Mouse (Mus musculus) brain, embryonic 18.5 days (tissue): ENCODE results near the gene Cep68.

Experiments
- DNase-seq: peaks from one replicate; pipeline ENCODE4 v3.0.0-alpha.2; 2012; ENCODE audit warnings: low read depth, low spot score

Cep68 gene

GRCm38 (mm10) chr11:20249296-20250110, at the start of gene Cep68:
TSS of gene Cep68 (minus strand) at chr11:20249429.
- peak; percentile 88 for DNase-seq

DNA sequence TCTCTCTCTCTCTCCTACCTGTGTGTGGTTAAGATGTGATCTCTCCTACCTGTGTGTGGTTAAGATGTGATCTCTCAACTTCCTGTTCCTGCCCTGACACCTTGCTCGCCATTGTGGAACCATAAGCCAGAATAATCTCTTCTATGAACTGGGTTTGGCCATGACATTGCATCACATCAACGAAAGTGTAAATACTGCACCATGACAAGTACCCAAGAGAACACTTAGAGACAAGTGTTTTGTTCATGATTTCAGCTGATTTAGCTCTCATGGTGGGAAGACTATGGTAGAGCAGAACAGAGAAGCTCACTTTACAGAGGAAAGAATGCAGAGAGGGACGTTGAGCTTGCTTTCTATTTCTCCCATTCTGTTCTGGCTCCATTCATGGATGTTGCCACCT, 35.2 kb upstream of the Cep68 start:
- no peak for DNase-seq

DNA sequence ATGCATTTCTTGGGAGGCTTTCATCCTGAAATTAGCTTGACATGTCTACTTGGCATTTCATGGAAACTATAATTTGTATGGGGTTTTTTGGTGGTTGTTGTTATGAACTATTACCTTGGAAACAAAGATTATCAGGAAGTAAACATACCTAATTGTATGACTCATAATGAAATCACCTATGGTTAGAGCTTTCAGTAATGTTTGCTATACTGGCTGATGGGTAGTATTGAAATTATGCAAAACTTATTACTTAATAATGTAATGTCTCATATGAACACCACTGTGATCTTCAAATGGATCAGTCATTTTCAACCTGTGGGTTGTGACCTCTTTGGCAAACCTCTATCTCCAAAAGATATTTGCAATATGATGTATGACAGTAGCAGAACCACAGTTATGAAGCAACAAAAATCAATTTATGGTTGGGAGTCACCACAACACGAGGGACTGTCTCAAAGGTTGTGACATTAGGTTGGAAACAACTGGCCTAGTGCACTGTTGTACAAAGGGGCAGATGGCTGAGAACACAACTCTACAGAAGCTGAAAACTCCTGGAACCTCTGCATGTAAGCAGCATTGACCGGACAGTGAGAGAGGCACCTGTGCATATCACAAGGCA, 33.5 kb upstream of the Cep68 start:
- no peak for DNase-seq

DNA sequence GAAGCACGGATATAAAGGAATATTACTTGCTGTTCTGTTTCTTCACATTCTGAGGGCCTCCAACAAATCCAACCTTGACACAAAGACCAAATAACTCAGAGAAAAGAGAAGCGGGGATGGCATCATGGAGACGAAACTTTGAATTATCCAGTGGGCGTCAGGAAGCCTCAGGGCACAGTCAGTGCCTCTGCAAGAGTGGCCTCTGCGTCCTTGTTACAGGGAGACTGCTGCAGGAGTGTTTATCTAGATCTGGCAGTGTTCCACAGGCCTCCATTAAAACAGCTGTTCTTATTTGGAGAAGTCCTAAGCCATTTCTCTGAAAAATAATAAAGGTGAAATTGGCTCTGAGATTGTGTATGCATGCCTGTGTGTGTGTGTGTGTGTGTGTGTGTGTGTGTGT, 31.8 kb upstream of the Cep68 start:
- DNase-seq, result no peak

GRCm38 (mm10) chr11:20278702-20279101, 29.5 kb upstream of the Cep68 start:
- no peak for DNase-seq

- no peak for DNase-seq
Observed at GRCm38 (mm10) chr11:20277106-20277505, 27.9 kb upstream of the Cep68 start.

DNA sequence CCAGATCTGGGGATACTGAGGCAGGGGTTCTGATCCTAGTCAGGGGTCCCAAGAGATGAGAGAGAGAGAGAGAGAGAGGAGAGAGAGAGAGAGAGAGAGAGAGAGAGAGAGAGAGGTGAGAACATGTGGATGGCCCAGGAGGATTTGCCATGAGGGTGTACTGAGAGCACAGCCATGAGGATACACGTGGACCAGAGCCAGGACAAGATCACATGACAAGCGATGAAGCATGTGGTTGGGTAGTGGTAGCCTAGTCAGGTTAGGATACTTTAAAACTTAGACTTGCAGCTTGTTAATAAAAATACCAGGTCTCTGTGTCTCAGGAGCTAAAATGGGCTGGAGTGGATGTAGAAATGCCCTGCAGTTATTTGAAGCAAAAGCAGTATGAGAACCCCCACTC, 26.7 kb upstream of the Cep68 start:
- DNase-seq, result no peak

- DNase-seq, result no peak
Observed at GRCm38 (mm10) chr11:20269885-20270284, 20.7 kb upstream of the Cep68 start.

DNA sequence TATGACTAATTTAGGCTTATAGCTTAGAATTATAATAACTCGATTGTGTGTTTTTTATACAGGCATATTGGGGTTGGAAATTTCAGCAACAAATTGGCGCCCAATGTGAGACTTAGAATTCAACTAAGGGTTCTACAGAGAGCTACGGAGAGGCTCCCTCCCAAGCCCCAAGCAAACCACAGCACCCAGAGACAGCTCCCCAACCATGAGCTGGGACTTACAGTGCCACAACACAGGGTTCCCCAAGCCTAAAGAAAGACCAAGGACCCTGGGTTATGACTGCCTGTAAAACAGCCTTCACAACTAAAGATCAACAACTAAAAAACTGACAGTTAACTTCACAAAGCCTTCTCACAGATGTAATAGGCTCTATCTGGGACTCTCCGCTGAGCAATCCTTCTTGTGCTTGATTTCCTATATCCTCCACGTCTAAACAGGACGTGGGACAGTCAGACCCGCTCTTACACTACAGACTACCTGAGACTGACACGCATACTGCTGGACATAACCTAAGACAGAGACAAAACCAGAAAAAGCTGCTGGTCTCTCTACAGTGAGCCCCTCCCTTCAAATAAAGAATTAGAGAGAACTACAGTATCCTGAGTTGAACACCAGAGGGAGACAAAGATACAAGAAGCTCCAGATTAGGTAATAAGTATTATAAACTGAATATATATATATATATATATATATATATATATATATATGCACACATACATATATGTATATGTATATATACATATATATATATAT, 13.6 kb upstream of the Cep68 start:
- no peak for DNase-seq

DNA sequence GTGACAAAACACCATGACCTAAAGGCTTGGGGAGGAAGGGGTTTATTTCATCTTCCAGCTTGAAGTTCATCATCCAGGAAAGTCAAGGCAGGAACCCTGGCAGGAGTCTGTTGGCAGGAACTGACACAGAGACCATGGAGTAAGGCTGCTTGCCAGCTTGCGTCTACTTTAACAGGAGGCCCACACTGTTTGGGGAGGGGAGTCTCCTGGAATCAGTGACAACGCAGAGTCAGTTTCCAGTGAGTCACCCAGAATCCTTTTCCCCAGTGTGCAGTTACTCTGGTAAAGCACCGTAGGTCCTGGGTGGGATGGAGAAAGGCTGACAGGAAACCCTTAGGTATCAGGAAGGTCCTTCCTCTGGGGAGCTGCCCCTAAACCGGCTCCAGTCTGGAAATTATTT, 5.6 kb upstream of the Cep68 start:
- no peak for DNase-seq

DNA sequence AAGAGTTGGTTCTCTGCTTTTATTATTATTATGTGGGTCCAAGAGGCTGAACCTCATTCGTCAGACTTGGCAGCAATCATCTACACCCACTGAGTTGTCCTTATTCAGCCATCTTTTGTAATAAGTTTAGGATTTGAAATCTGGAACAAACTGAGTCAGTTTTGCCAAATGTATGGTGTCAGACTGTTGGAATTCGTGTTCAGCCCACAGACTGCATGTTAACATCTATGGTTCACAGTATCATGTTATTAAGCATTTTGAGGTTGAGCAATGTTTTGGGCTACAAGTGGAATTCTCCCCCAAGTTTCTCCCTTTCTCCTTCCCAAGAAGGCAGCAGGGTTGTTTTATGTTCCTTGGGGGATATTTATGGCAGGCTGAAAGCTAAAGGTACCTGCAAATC, 3.9 kb upstream of the Cep68 start:
- no peak for DNase-seq

- no peak for DNase-seq
Observed at GRCm38 (mm10) chr11:20250476-20251178, 1.4 kb upstream of the Cep68 start.

- DNase-seq, result no peak
Observed at GRCm38 (mm10) chr11:20248840-20249239, 389 bp downstream of the Cep68 start.

DNA sequence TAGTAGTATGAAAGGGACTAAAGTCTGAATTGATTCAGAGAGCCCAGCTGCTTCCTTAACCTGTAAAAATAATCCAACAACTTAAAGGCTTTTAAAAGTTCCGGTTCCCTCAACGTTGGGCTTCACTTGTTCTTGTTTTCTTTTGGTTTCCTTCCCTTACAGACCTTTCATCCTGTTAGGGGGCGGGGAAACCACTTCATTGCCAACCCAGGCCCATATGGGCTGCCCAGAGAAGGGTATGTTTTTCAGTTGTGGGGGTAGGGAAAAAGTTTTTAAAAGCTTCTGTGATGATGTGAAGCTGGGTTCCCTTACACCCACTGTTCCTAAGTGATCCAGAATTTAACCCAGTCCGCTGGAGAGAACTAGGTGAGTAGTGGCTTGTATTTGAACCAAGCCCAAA, 952 bp downstream of the Cep68 start:
- no peak for DNase-seq

- DNase-seq, result no peak
Observed at GRCm38 (mm10) chr11:20247146-20247855, 1.9 kb downstream of the Cep68 start.

DNA sequence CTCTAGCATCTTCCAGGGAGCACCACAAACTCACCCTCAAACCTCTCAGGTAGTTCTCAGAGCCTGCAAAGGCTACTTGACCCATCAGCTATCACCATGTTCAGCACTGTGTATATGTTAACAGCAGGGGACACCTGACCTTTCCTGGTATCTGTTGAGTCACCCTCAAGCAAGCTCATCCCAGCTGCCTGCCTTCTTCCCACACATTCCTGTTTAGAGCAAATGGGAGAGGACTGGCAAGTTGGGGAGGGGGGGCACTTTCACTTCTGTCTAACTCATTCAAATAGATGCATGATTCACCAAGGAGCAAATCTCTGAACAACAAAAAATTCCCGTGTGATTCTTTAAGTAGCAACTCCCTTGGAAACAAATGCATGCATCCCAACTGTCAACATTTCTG, 2.6 kb downstream of the Cep68 start:
- no peak for DNase-seq

DNA sequence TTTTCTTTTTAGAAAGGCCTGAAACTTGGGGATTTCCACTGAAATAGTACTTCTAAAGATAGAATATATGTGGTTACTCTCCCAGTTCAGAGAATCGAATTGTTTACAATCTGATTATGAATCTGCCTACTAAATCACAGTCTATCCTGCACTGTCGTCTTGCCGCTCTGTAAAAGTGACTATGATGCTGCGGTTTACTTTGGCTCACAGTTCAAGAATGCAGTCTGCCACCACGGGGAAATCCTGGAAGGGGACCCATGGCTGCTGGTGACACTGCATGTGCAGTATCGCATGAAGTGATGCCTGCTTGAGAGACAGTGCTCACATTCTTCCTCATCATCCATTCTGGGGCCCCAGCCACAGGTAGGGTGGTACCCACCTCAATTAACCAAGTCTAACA, 3.9 kb downstream of the Cep68 start:
- DNase-seq, result no peak

DNA sequence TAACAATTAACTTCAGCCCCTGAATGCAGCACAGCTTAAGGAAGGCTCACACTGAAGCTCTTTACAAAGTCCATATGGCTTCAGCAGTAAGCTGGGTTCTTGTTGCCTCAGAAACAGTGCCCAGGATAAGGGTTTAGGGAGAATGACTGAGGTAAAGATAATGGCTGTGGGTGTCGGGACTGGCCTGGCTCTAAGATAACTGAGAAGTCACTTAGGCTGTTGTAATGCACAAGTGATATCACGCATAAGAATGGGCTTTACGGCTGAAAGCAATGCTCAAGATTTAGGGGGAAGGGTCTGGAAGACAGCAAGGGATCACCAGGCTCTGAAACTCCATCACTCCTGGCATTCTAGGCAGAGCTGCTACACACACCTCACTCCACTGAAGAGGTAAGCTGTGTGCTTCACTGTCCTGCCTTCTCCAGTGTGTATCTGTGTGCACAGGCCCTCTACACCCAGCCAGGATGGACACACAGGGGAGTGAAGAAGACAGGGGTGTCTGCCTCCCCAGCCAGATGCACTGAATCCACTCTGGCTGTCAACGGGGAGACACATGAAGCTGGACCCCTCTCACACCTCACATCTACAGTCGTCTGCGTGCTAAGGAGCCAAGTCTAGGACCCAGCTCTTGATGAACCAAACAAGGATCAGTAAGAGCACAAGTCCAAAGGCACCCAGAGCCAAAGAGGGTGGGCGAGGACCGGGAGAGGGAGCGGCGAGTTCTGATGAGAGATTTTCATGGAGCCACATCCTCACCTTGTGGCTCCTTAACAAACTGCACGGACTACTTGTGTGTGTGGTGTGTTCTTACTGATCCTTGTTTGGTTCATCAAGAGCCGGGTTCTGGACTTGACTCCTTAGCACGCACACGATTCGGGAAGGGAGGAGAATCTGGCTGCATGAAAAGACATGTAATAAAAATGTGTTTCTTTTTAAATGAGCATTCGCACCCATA, 4.6 kb downstream of the Cep68 start:
- no peak for DNase-seq

GRCm38 (mm10) chr11:20243214-20243913, 5.9 kb downstream of the Cep68 start:
- DNase-seq, result no peak
